Mouse (Mus musculus) lung, postnatal 36 days (tissue): Measurements from ENCODE around the gene Cep89.

ENCODE experiments used
- DNase-seq: peaks from one replicate; pipeline ENCODE4 v3.0.0; 2022; ENCODE audit warnings: mixed read lengths

Gene Cep89

GRCm38 (mm10) chr7:35386525-35386952 lies 10.3 kb upstream of the Cep89 start:
- peak; percentile 90 for DNase-seq

GRCm38 (mm10) chr7:35388694-35389093 lies 8.1 kb upstream of the Cep89 start:
- DNase-seq, result no peak

- peak; percentile 75 for DNase-seq
These were observed 3.9 kb upstream of the Cep89 start for GRCm38 (mm10) chr7:35392935-35393334.

GRCm38 (mm10) chr7:35395734-35396456 lies 940 bp upstream of the Cep89 start:
- no peak for DNase-seq

GRCm38 (mm10) chr7:35401169-35401568 lies 4.3 kb downstream of the Cep89 start:
- no peak for DNase-seq

GRCm38 (mm10) chr7:35415226-35415625 lies 18.4 kb downstream of the Cep89 start:
- no peak for DNase-seq

- no peak for DNase-seq
These were observed 19.2 kb downstream of the Cep89 start for GRCm38 (mm10) chr7:35415801-35416653.

GRCm38 (mm10) chr7:35416654-35416948 lies 19.8 kb downstream of the Cep89 start:
- DNase-seq, result no peak

- peak; percentile 8 for DNase-seq
These were observed 26.2 kb downstream of the Cep89 start for GRCm38 (mm10) chr7:35423071-35423470.

GRCm38 (mm10) chr7:35428146-35428545 lies 31.3 kb downstream of the Cep89 start:
- no peak for DNase-seq

GRCm38 (mm10) chr7:35435266-35435665 lies 38.4 kb downstream of the Cep89 start:
- DNase-seq, result no peak

- DNase-seq, result no peak
These were observed 50.7 kb downstream of the Cep89 start for GRCm38 (mm10) chr7:35447501-35447900.

GRCm38 (mm10) chr7:35447996-35448846 lies 51.4 kb downstream of the Cep89 start, which contains the start of gene Slc7a9:
Gene Slc7a9, plus strand, starts transcription at chr7:35448796.
- no peak for DNase-seq

GRCm38 (mm10) chr7:35448867-35449266 lies 52.0 kb downstream of the Cep89 start:
- DNase-seq, result no peak

GRCm38 (mm10) chr7:35456091-35456814 lies 59.4 kb downstream of the Cep89 start:
- DNase-seq, result no peak

- DNase-seq, result no peak
These were observed 64.1 kb downstream of the Cep89 start for GRCm38 (mm10) chr7:35460971-35461370.

GRCm38 (mm10) chr7:35465027-35465426 lies 68.2 kb downstream of the Cep89 start:
- no peak for DNase-seq

- no peak for DNase-seq
These were observed 71.0 kb downstream of the Cep89 start for GRCm38 (mm10) chr7:35467856-35468255.

GRCm38 (mm10) chr7:35470794-35471193 lies 74.0 kb downstream of the Cep89 start:
- no peak for DNase-seq

- no peak for DNase-seq
These were observed 79.6 kb downstream of the Cep89 start for GRCm38 (mm10) chr7:35476457-35476856.

GRCm38 (mm10) chr7:35485126-35485525 lies 88.3 kb downstream of the Cep89 start:
- DNase-seq, result no peak

GRCm38 (mm10) chr7:35486553-35486952 lies 89.7 kb downstream of the Cep89 start:
- no peak for DNase-seq
